Mouse (Mus musculus) retina, postnatal 7 days (tissue): ENCODE measurements around the gene Pdlim3.
A peak's percentile ranks its signal among the peaks of the same experiment; 100 is the strongest.

Experiments used
- DNase-seq: peaks from one replicate; pipeline ENCODE4 v3.0.0-alpha.2; 2012; ENCODE audit warnings: low read depth, low spot score

Gene Pdlim3

GRCm38 (mm10) chr8:45905591-45906250, 20.5 kb downstream of the Pdlim3 start:
- no peak for DNase-seq

- no peak for DNase-seq
Observed at GRCm38 (mm10) chr8:45906251-45906619, 21.0 kb downstream of the Pdlim3 start.

- DNase-seq, result no peak
Observed at GRCm38 (mm10) chr8:45913707-45914106, 28.4 kb downstream of the Pdlim3 start.

GRCm38 (mm10) chr8:45916496-45916895, 31.2 kb downstream of the Pdlim3 start:
- DNase-seq, result no peak

- DNase-seq, result no peak
Observed at GRCm38 (mm10) chr8:45917040-45917679, 31.9 kb downstream of the Pdlim3 start.

- DNase-seq, result no peak
Observed at GRCm38 (mm10) chr8:45918891-45919290, 33.6 kb downstream of the Pdlim3 start.

- no peak for DNase-seq
Observed at GRCm38 (mm10) chr8:45920392-45920791, 35.1 kb downstream of the Pdlim3 start.

GRCm38 (mm10) chr8:45922116-45922515, 36.9 kb downstream of the Pdlim3 start:
- DNase-seq, result no peak

GRCm38 (mm10) chr8:45934582-45935014, 49.3 kb downstream of the Pdlim3 start, which contains the start of gene Ccdc110:
Ccdc110 (plus strand) TSS chr8:45934619.
- DNase-seq, result peak; percentile 91

- no peak for DNase-seq
Observed at GRCm38 (mm10) chr8:45936986-45937385, 51.7 kb downstream of the Pdlim3 start.

- no peak for DNase-seq
Observed at GRCm38 (mm10) chr8:45946283-45946682, 61.0 kb downstream of the Pdlim3 start.

GRCm38 (mm10) chr8:45950622-45951021, 65.4 kb downstream of the Pdlim3 start:
- no peak for DNase-seq
